Mouse (Mus musculus) kidney, embryonic 16.5 days (tissue): Measurements from ENCODE around the gene Atrip. TPM values are rescaled to one million over a fixed set of nuclear protein-coding genes. Genes with fewer than 3 reads are reported as not detected.
A peak's percentile ranks its signal among the peaks of the same experiment; 100 is the strongest.

Experiments
- ATAC-seq: fragments of 200-750 bp; cut with Nextera tagmentation; 2 replicates; pipeline ENCODE4 v1.8.0; 2017; ENCODE audit warnings: moderate TSS enrichment; ENCODE audit not compliant: low FRiP score, low TSS enrichment
- H3K27ac ChIP-seq: fragments of 300-500 bp; sonication (generic); 2 replicates; pipeline ENCODE4 v1.5.1; 2014; ENCODE audit warnings: low read length
- H3K27me3 ChIP-seq: fragments of 300-500 bp; sonication (generic); 2 replicates; pipeline ENCODE4 v1.6.1; 2014; ENCODE audit warnings: low read length, control low read depth, mixed read lengths; ENCODE audit not compliant: insufficient read depth
- H3K36me3 ChIP-seq: fragments of 300-500 bp; sonication (generic); 2 replicates; pipeline ENCODE4 v1.6.1; 2014; ENCODE audit warnings: low read length, control low read depth, mixed read lengths; ENCODE audit not compliant: insufficient read depth
- H3K4me1 ChIP-seq: fragments of 300-500 bp; sonication (generic); 2 replicates; pipeline ENCODE4 v1.6.1; 2014; ENCODE audit warnings: low read length, control low read depth, mixed read lengths; ENCODE audit not compliant: insufficient read depth
- H3K4me2 ChIP-seq: fragments of 300-500 bp; sonication (generic); replicated peaks from 2 replicates; pipeline ENCODE4 v1.6.1; 2014; ENCODE audit warnings: low read depth, low read length
- H3K4me3 ChIP-seq: fragments of 300-500 bp; sonication (generic); 2 replicates; pipeline ENCODE4 v1.5.1; 2014; ENCODE audit warnings: mild to moderate bottlenecking, low read length
- H3K9ac ChIP-seq: fragments of 300-500 bp; sonication (generic); replicated peaks from 2 replicates; pipeline ENCODE4 v1.6.1; 2014; ENCODE audit warnings: low read length
- H3K9me3 ChIP-seq: fragments of 300-500 bp; sonication (generic); 2 replicates; pipeline ENCODE4 v1.6.1; 2016; ENCODE audit warnings: low read length, control low read depth
- WGBS: fragments of 180-500 bp; shearing (Covaris S2); extraction: QIAGEN DNeasy Blood & Tissue Kit; methylation state at CpG from one replicate; pipeline ENCODE4 v1.1.7; 2014; 5-methylcytosine and 5-hydroxymethylcytosine counted together
- polyA plus RNA-seq: library from polyadenylated mRNA; unstranded; fragments of >200 nt; fragmentation: Nextera tagmentation; extraction: Ambion mirVana; gene quantifications from 2 replicates; pipeline ENCODE4 v1.2.1, GENCODE M21; 2015

Gene Atrip
- polyA plus RNA-seq, 1 experiment from 2014 or later: 26.7 TPM

DNA sequence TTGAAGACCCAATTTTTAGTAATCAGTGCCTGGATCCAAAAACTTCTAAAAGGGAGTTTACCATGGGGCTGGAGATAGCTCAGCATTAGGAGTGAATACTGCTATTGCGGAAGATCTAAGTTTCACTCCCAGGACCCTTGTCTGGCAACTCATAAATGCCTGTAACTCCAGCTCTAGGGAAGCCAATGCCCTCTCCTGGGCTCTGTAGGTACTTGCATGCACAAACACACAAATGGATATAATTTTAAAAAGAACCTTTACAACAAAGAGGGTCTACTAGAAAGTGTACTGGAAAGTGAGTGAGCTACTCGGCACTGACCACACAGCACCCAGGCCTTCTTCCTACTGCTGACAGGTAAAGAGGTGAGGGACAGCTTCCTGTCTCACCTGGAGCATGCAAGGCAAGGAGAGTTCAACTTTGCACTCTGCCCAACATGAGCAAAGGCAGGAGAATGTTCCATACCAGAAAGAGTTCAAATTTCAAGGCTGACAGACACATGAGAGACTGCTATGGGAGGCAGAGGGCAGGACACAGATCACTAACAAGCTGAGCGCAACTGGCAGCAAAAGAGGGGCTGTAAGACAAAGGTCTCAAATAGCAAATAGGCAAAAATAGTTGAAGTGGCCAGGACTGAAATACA, 5.7 kb downstream of the Atrip start:
- no peak overlapping the region for H3K9ac ChIP-seq
- no peak overlapping the region for H3K27ac ChIP-seq
- 88% methylated on average over 3 of the region's 3 CpGs for WGBS
- H3K4me2 ChIP-seq: no peak overlapping the region
- no peak for ATAC-seq
- H3K9me3 ChIP-seq: no peaks in the 10 kb centered on the region
- no peaks in the 10 kb centered on the region for H3K27me3 ChIP-seq
- peaks cover 8% of the 10 kb centered on the region for H3K4me1 ChIP-seq
- peaks cover 62% of the 10 kb centered on the region for H3K36me3 ChIP-seq
- no peak overlapping the region for H3K4me3 ChIP-seq

DNA sequence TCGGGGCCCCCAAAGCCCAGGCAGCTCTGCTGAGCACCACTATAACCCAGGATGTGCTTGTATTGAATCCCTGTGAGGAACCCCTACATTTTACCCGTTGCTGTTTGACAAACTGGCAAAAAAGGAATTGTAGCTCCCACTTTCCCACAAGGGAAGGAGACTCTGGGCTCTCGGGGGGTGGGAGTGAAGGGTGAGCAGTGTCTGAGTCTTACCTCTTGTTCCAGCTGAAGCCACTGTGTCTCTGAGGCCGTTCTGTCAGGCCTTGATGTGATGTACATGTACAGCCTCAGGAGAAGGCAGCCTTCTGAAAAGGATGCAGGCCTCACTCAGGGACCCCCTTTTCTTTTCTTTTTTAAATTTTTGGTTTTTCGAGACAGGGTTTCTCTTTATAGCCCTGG, 13.0 kb downstream of the Atrip start:
- no peaks in the 10 kb centered on the region for H3K27me3 ChIP-seq
- peaks cover 7% of the 10 kb centered on the region for H3K4me1 ChIP-seq
- H3K9ac ChIP-seq: no peak overlapping the region
- H3K9me3 ChIP-seq: no peaks in the 10 kb centered on the region
- H3K27ac ChIP-seq: no peak overlapping the region
- ATAC-seq: no peak
- H3K36me3 ChIP-seq: peaks cover 52% of the 10 kb centered on the region
- H3K4me3 ChIP-seq: no peak overlapping the region
- no peak overlapping the region for H3K4me2 ChIP-seq
- WGBS: 97% methylated on average over 5 of the region's 5 CpGs

DNA sequence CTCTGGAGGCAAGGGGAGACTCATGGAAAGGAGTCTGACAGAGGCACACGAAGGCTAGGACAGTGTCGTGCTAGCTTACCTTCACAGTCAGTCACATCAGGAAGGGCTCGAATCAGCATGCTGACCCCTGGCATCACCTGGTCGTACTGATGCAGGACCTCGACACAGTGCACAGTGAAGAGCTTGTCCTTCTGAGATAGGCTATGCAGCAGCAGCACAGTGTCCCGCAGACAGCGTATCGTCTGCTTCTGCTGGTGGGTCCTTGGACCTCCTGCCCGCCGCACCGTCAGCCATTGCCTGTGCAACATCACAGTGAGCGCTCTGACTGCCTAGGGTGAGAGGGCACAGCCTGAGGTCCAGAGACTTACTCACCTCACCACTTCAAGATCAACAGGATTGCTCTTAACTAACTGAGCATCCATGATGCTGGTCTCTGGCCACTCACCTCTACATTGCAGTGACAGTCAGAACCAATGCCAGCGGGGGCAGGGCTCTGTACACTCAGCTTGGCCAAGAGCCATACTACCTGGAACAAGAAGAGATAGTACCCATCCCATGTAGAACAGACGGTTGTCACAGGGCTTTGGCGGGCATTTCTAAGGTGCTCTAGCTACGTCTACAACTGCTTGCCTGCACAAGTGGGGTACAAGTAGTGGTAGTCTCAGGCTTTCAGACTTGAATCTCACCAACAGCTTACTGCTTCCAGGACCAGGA, 13.6 kb downstream of the Atrip start:
- no peak overlapping the region for H3K4me3 ChIP-seq
- peak overlapping the region; percentile 73 for H3K9ac ChIP-seq
- H3K4me1 ChIP-seq: peaks cover 8% of the 10 kb centered on the region
- no peaks in the 10 kb centered on the region for H3K9me3 ChIP-seq
- peaks cover 46% of the 10 kb centered on the region for H3K36me3 ChIP-seq
- WGBS: 87% methylated on average over 16 of the region's 16 CpGs
- no peaks in the 10 kb centered on the region for H3K27me3 ChIP-seq
- no peak for ATAC-seq
- H3K4me2 ChIP-seq: no peak overlapping the region
- H3K27ac ChIP-seq: no peak overlapping the region

DNA sequence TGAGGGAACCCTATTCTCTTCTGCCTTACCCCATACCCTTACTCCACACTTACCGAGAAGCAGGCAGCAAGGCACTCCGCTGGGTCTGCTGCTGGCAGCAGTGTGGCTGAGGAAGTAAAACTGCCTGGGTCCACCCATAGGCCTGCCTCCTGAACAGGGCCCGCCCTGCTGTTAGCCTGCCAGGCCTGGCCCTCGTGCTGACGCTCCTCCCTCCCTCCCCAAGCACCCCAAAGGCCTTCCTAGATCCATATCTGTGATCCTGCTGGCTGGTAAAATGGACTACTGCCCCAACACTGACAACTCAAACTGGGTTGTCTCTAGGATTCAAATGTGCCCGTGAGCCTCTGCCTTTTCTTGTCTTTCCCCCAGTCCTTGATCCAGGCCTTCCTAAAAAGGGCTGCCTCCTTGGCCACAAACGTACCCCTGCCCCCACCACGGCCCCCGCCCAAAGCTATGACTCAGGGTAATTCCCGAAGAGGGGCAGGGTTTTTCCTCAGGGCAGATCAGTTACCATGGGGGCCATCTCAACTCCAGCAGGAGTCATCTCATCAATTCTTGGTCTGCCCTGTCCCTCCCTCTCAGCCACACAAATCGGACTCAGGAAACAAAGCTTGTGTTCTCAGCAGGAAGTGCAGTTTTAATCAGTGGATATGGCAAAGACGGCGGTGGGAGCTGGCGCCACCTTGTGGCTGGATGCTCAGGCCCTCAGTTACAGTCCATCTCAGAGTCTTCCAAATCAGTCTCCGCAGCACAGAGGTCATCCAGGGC, 14.6 kb downstream of the Atrip start, which contains the start of gene Trex1:
Trex1 (minus strand) TSS at position 599 of the 768 bp plus-strand sequence.
- Histone ChIP-seq H3K4me3 (peak within 1 kb of the TSS; percentile 46), H3K27me3 (no peaks in the 10 kb centered on the region), H3K9me3 (no peaks in the 10 kb centered on the region), H3K4me2 (peak within 1 kb of the TSS; percentile 58), H3K36me3 (peaks cover 37% of the 10 kb centered on the region), H3K4me1 (peaks cover 16% of the 10 kb centered on the region), H3K27ac (peak within 1 kb of the TSS; percentile 93), H3K9ac (peak within 1 kb of the TSS; percentile 73)
- WGBS: 15% methylated on average over 15 of the region's 15 CpGs
- ATAC-seq: peak; percentile 89

DNA sequence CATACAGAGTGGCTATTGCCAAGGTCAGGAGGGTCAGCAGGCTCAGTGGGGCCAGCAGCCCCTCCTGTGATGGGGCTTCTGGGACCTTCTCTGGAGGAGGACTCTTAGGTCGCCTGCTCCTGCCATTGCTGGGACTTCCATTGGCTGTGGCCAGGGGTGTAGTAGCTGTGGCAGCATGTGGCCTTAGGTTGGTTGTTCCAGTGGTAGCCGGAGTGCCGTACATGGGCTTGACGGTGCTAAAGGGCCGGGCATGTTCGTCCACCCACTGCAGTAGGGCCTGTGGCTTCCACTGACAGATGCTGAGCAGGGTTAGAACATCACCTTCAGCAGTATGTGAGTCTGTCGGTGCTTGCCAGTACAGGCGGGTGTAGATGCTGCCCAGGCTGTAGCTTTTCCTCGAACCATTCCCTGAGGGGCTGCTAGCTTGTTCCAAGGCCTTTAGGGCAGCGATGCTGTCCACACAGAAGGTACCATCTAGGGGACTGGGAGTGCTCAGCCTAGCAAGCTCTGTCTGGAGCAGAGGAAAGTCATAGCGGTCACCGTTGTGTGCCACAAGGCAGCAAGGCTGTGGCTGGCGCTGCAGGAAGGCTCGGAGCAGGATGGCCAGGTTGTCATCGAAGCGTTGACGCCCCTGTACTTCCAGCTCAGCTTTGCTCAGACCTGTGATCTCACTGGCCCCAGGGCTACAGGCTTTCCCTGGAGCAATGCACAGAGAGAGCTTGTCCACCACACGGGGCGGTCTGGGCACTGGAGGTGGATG, 15.7 kb downstream of the Atrip start:
- peak overlapping the region; percentile 73; the same call in 1 of the 2 replicates for H3K9ac ChIP-seq
- H3K4me2 ChIP-seq: peak overlapping the region; percentile 58
- no peak for ATAC-seq

DNA sequence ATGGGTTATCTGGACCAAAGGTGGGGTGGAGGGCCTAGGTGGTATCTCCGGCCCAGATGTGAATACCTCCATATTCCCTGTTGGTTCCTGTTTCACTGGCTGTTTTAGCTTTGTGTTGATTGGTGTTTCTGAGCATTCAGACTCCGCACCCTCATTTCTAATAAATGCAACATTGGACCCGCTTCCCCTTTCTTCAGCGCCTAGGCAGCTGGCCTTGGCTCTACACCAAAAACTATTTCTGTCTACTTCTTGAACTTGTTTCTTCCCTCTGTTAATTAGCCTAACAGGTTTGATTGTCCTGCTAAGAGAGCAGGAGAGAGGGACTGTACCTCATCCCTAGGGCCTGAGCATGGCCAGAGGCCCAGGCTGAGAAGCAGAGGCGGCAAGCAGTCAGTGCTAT, 16.4 kb downstream of the Atrip start:
- Histone ChIP-seq H3K9ac (no peak overlapping the region), H3K9me3 (no peaks in the 10 kb centered on the region), H3K4me3 (no peak overlapping the region), H3K27me3 (no peaks in the 10 kb centered on the region), H3K4me2 (no peak overlapping the region), H3K36me3 (peaks cover 29% of the 10 kb centered on the region), H3K27ac (no peak overlapping the region), H3K4me1 (peaks cover 18% of the 10 kb centered on the region)
- 91% methylated on average over 5 of the region's 5 CpGs for WGBS
- ATAC-seq: no peak

More for the DNA sequence above, 15.7 kb downstream of the Atrip start:
- Histone ChIP-seq H3K9me3 (no peaks in the 10 kb centered on the region), H3K36me3 (peaks cover 32% of the 10 kb centered on the region), H3K27ac (no peak overlapping the region), H3K4me1 (peaks cover 18% of the 10 kb centered on the region), H3K27me3 (no peaks in the 10 kb centered on the region), H3K4me3 (no peak overlapping the region)
- 95% methylated on average over 19 of the region's 19 CpGs for WGBS

DNA sequence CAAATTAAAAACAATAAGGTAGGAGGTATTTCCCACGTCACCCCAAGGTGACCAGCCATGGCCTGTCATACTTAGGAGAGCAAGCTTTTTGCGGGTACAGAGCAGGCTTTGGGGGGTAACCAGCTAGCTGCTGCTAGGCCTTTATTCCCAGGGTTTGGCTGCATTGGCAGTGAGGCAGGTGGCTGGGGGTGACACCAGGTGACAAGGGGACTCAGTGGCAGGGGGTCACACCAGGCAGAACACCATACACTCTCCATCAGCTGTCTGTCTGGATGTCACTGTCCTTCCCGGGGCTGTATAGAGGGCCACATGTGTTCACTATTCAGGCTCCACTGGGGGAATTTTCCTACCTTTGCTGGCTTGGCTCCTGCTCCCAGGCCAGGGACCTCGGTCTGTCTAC, 17.0 kb downstream of the Atrip start:
- no peak for ATAC-seq
- Histone ChIP-seq H3K27me3 (no peaks in the 10 kb centered on the region), H3K9ac (no peak overlapping the region), H3K36me3 (peaks cover 30% of the 10 kb centered on the region), H3K9me3 (no peaks in the 10 kb centered on the region), H3K27ac (no peak overlapping the region), H3K4me1 (peaks cover 18% of the 10 kb centered on the region), H3K4me2 (no peak overlapping the region), H3K4me3 (no peak overlapping the region)
- WGBS: 95% methylated on average over 4 of the region's 4 CpGs

DNA sequence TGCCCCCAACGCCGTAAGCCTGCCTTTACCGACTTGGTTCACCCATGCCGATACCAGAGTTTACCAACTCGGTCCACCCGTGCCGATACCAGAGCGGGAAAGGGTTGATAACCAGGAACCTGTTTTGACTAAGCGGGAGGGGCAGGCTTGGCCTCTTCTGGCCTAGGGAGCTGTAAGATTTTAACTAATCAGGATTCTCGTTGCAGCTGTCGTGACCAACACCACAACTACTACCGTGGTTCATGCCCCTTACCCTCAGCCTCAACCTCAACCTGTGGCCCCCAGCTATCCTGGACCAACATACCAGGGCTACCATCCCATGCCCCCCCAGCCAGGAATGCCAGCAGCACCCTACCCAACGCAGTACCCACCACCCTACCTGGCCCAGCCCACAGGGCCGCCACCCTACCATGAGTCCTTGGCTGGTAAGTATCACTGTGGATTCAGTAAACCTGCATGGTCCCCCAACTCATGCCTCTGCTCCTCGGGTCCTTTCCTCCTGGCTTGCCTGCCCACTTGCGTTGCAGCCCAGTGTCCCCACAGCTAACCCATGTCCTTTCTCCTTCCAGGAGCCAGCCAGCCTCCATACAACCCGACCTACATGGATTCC, 17.7 kb downstream of the Atrip start:
- no peak overlapping the region for H3K27ac ChIP-seq
- ATAC-seq: no peak
- no peak overlapping the region for H3K4me3 ChIP-seq
- H3K9ac ChIP-seq: no peak overlapping the region
- peaks cover 36% of the 10 kb centered on the region for H3K36me3 ChIP-seq
- H3K9me3 ChIP-seq: no peaks in the 10 kb centered on the region
- peaks cover 18% of the 10 kb centered on the region for H3K4me1 ChIP-seq
- WGBS: 92% methylated on average over 17 of the region's 17 CpGs
- H3K4me2 ChIP-seq: no peak overlapping the region
- H3K27me3 ChIP-seq: no peaks in the 10 kb centered on the region
